15 mouse cellular contexts compared by ENCODE assay signal in genomic region chr6:125342198-125342597, GRCm38 (mm10). TPM values are rescaled to one million over a fixed set of nuclear protein-coding genes. Genes with fewer than 3 reads are reported as not detected.
"Had no signal": no experiment of that assay in that cellular context is flagged by ENCODE, and none has a peak within 500 bp of the region (broad histone marks: within the 10 kb centered on the region; RNA-seq: fewer than 3 reads in every experiment).

No protein-coding gene starts in this region.

- ATAC-seq: inflammation-experienced regulatory T-cells, adult 6 months; midbrain, embryonic 13.5 days had no signal

- H3K4me3 ChIP-seq: kidney, embryonic 15.5 days; limb, embryonic 12.5 days; midbrain, embryonic 13.5 days; neural tube, embryonic 12.5 days had no signal

- DNase-seq: kidney, adult 2 months; kidney, postnatal 14 days; lung, embryonic 14.5 days; thymus, postnatal 4 days had no signal

- H3K9me3 ChIP-seq: kidney, embryonic 15.5 days; limb, embryonic 12.5 days; midbrain, embryonic 13.5 days; neural tube, embryonic 12.5 days had no signal

- H3K4me2 ChIP-seq: kidney, embryonic 15.5 days; limb, embryonic 12.5 days; lung, embryonic 14.5 days; midbrain, embryonic 13.5 days; neural tube, embryonic 12.5 days had no signal

- H3K27ac ChIP-seq: kidney, embryonic 15.5 days; limb, embryonic 12.5 days; macrophage; midbrain, embryonic 13.5 days; neural tube, embryonic 12.5 days; stomach, postnatal 0 days had no signal

- H3K9ac ChIP-seq: kidney, embryonic 15.5 days; limb, embryonic 12.5 days; lung, embryonic 14.5 days; midbrain, embryonic 13.5 days; neural tube, embryonic 12.5 days had no signal

- H3K27me3 ChIP-seq: kidney, embryonic 15.5 days; midbrain, embryonic 13.5 days; neural tube, embryonic 12.5 days had no signal

- H3K36me3 ChIP-seq: kidney, embryonic 15.5 days; limb, embryonic 12.5 days; midbrain, embryonic 13.5 days; neural tube, embryonic 12.5 days had no signal

- H3K4me1 ChIP-seq: midbrain, embryonic 13.5 days; neural tube, embryonic 12.5 days had no signal

RNA-seq across cellular contexts. Expression of gene Scnn1a, which starts 21.7 kb away (rescaled TPM):
- polyA plus RNA-seq: inflammation-experienced regulatory T-cells, adult 6 months had no signal

RNA-seq across cellular contexts. Expression of gene Plekhg6, which starts 38.4 kb away (rescaled TPM):
- total RNA-seq: layer of hippocampus, postnatal 25 days had no signal
- polyA plus RNA-seq: inflammation-experienced regulatory T-cells, adult 6 months; macrophage had no signal

RNA-seq across cellular contexts. Expression of gene Tuba3a, which starts 56.4 kb away (rescaled TPM):
- total RNA-seq: layer of hippocampus, postnatal 25 days; left cerebral cortex, adult 8-10 months; left cerebral cortex, postnatal 36 days; liver, adult 2 months had no signal
- polyA plus RNA-seq: liver, adult 2 months; macrophage had no signal
